Mouse (Mus musculus): ENCODE results near the gene Pigu. TPM values are rescaled to one million over a fixed set of nuclear protein-coding genes. Genes with fewer than 3 reads are reported as not detected.

Pigu gene
- polyA plus RNA-seq, 1 experiment from 2014 or later, result 41.0 TPM

DNA sequence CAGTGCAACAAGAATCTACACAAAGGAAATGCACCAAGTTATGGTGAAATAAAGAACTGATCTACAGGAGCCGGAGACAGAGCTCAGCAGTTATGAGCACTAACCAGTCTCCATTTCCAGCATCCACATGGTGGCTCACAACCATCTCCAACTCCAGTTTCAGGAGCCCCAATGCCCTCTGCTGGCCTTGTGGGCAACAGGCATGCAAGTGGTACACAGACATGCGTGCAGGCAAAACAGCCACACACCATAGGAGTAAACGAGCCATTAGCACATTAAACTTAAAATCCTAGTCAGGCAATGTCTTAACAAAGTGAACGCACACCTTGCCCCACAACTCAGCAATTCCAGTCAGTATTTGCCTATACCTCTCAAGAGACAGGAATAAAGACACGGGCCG is 85.3 kb downstream of the Pigu start:
- no peaks in the 10 kb centered on the region for H3K27me3 ChIP-seq
- no peak overlapping the region for H3K4me2 ChIP-seq
- H3K4me3 ChIP-seq (replicated peaks), result no peak overlapping the region
- ATAC-seq (ENCODE audit: insufficient number of reproducible peaks, insufficient read depth, low FRiP score, low TSS enrichment, low read depth), result no peak
- H3K36me3 ChIP-seq, result no peaks in the 10 kb centered on the region
- no peaks in the 10 kb centered on the region for H3K9me3 ChIP-seq
- 79% methylated on average over 6 of the region's 6 CpGs for WGBS
- no peak overlapping the region for H3K9ac ChIP-seq (replicated peaks)
- no peak overlapping the region for H3K27ac ChIP-seq
- peaks cover 8% of the 10 kb centered on the region for H3K4me1 ChIP-seq (replicated peaks)

DNA sequence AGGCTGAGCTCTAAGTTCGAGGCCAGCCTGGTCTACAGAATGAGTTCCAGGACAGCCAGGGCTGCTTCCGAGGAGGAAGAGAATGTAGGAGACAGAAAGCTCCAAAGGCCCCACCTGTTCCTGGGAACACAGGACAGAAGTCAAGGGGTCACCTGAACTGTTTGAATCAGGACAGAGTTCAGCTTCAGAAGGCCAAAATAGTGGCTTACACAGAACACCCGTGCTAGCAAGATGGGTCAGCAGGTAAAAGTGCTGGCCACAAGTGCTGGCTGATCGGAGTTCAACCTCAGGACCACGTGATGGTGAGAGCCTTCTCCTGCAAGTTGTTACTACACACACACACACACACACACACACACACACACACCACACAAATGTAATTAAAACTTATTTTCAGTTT is 90.3 kb downstream of the Pigu start:
- no peak overlapping the region for H3K27ac ChIP-seq
- no peaks in the 10 kb centered on the region for H3K36me3 ChIP-seq
- H3K4me3 ChIP-seq (replicated peaks), result no peak overlapping the region
- no peaks in the 10 kb centered on the region for H3K4me1 ChIP-seq (replicated peaks)
- ATAC-seq (ENCODE audit: insufficient number of reproducible peaks, insufficient read depth, low FRiP score, low TSS enrichment, low read depth), result no peak
- WGBS, result 81% methylated on average over 5 of the region's 5 CpGs
- no peaks in the 10 kb centered on the region for H3K27me3 ChIP-seq
- no peaks in the 10 kb centered on the region for H3K9me3 ChIP-seq
- no peak overlapping the region for H3K4me2 ChIP-seq
- no peak overlapping the region for H3K9ac ChIP-seq (replicated peaks)

GRCm38 (mm10) chr2:155265526-155265925 is 91.7 kb downstream of the Pigu start:
- Histone ChIP-seq H3K9ac (replicated peaks) (no peak overlapping the region), H3K4me2 (no peak overlapping the region), H3K9me3 (no peaks in the 10 kb centered on the region), H3K4me3 (replicated peaks) (no peak overlapping the region), H3K27ac (no peak overlapping the region), H3K4me1 (replicated peaks) (no peaks in the 10 kb centered on the region), H3K27me3 (no peaks in the 10 kb centered on the region), H3K36me3 (no peaks in the 10 kb centered on the region)
- 74% methylated on average over 6 of the region's 6 CpGs for WGBS
- ATAC-seq (ENCODE audit: insufficient number of reproducible peaks, insufficient read depth, low FRiP score, low TSS enrichment, low read depth), result no peak

DNA sequence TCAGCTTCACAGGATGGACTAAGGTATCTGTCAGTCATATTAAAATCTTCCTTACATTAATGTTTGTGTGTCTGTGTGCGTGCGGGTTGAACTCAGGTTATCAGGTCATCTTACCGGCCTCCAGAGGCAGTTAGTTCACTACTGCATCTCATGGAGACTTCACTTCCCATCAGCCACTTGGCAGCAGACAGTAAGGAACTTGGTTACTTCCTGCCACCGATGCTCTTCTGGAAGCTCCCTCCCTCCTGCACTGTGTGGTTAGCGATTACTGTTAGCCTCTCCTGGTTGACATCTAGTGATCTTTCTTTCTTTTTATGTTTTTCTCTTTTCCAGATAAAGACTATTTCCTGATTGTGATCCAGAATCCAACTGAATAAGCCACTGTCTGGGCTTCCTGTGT is 107.6 kb downstream of the Pigu start:
- no peak for ATAC-seq (ENCODE audit: insufficient number of reproducible peaks, insufficient read depth, low FRiP score, low TSS enrichment, low read depth)
- WGBS, result 97% methylated on average over 5 of the region's 5 CpGs

GRCm38 (mm10) chr2:155248718-155249117 is 108.5 kb downstream of the Pigu start:
- H3K4me1 ChIP-seq (replicated peaks), result no peaks in the 10 kb centered on the region
- WGBS, result 72% methylated on average over 2 of the region's 2 CpGs
- H3K36me3 ChIP-seq, result peaks cover 81% of the 10 kb centered on the region
- H3K9me3 ChIP-seq, result no peaks in the 10 kb centered on the region
- no peak overlapping the region for H3K9ac ChIP-seq (replicated peaks)
- no peak overlapping the region for H3K27ac ChIP-seq
- H3K4me3 ChIP-seq (replicated peaks), result no peak overlapping the region
- no peak overlapping the region for H3K4me2 ChIP-seq
- ATAC-seq (ENCODE audit: insufficient number of reproducible peaks, insufficient read depth, low FRiP score, low TSS enrichment, low read depth), result no peak
- no peaks in the 10 kb centered on the region for H3K27me3 ChIP-seq

More for the DNA sequence above, 107.6 kb downstream of the Pigu start:
- no peak overlapping the region for H3K4me2 ChIP-seq
- H3K27me3 ChIP-seq, result no peaks in the 10 kb centered on the region
- H3K4me1 ChIP-seq (replicated peaks), result no peaks in the 10 kb centered on the region
- peaks cover 73% of the 10 kb centered on the region for H3K36me3 ChIP-seq
- no peak overlapping the region for H3K9ac ChIP-seq (replicated peaks)
- H3K9me3 ChIP-seq, result no peaks in the 10 kb centered on the region
- H3K4me3 ChIP-seq (replicated peaks), result no peak overlapping the region
- no peak overlapping the region for H3K27ac ChIP-seq

DNA sequence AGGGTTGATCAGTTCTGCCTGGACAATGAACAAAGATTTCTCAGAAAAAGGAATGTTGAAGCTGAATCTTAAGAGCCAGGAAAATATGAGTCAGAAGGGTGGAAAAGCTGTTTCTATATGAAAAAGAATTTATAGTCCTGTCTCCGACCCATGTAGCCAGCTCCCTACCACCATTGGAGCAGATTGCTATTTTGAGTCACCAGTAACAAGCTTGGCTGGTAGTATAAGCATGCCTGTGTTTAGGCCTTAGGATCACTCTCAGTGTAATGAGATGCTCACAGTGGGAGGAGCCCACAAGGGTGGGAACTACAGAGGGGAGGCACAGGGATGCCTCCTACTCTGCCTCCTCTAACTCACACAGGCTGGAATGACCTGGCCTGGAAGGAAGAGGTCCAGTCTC is 109.0 kb downstream of the Pigu start:
- ATAC-seq (ENCODE audit: insufficient number of reproducible peaks, insufficient read depth, low FRiP score, low TSS enrichment, low read depth), result no peak
- WGBS, result 95% methylated on average over 1 of the region's 1 CpGs
- no peaks in the 10 kb centered on the region for H3K9me3 ChIP-seq
- H3K27me3 ChIP-seq, result no peaks in the 10 kb centered on the region
- peaks cover 87% of the 10 kb centered on the region for H3K36me3 ChIP-seq
- no peak overlapping the region for H3K4me2 ChIP-seq
- no peak overlapping the region for H3K9ac ChIP-seq (replicated peaks)
- H3K27ac ChIP-seq, result no peak overlapping the region
- no peak overlapping the region for H3K4me3 ChIP-seq (replicated peaks)
- H3K4me1 ChIP-seq (replicated peaks), result no peaks in the 10 kb centered on the region

DNA sequence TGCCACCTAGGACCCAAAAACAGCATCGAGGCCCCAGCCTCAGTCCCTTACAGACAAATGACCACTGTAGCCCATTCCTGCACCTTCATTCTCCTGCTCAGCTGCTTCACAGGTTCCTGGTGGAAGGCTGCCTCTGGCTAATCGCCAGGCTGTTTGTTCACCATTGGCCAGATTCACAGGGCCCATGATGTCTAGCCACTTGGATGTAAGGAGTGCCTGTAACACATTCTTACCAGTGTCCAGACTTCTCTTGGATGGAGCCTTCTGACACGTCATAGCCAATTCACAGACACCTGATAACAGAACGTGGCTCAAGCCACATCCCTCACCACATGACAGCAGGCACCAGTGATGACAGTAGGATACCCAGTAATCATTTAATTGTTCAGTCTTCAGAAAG is 111.0 kb downstream of the Pigu start:
- Histone ChIP-seq H3K36me3 (peaks cover 94% of the 10 kb centered on the region), H3K4me2 (no peak overlapping the region), H3K9me3 (no peaks in the 10 kb centered on the region), H3K27me3 (no peaks in the 10 kb centered on the region), H3K4me3 (replicated peaks) (no peak overlapping the region), H3K27ac (no peak overlapping the region), H3K4me1 (replicated peaks) (no peaks in the 10 kb centered on the region), H3K9ac (replicated peaks) (no peak overlapping the region)
- ATAC-seq (ENCODE audit: insufficient number of reproducible peaks, insufficient read depth, low FRiP score, low TSS enrichment, low read depth), result no peak
- WGBS, result 96% methylated on average over 4 of the region's 4 CpGs

GRCm38 (mm10) chr2:155242296-155242855 is 114.9 kb downstream of the Pigu start:
- Histone ChIP-seq H3K36me3 (peaks cover 62% of the 10 kb centered on the region), H3K4me3 (replicated peaks) (no peak overlapping the region), H3K4me2 (no peak overlapping the region), H3K9me3 (no peaks in the 10 kb centered on the region), H3K9ac (replicated peaks) (no peak overlapping the region), H3K27me3 (no peaks in the 10 kb centered on the region), H3K4me1 (replicated peaks) (peaks cover 11% of the 10 kb centered on the region), H3K27ac (no peak overlapping the region)
- no peak for ATAC-seq (ENCODE audit: insufficient number of reproducible peaks, insufficient read depth, low FRiP score, low TSS enrichment, low read depth)
- WGBS, result 91% methylated on average over 7 of the region's 7 CpGs

DNA sequence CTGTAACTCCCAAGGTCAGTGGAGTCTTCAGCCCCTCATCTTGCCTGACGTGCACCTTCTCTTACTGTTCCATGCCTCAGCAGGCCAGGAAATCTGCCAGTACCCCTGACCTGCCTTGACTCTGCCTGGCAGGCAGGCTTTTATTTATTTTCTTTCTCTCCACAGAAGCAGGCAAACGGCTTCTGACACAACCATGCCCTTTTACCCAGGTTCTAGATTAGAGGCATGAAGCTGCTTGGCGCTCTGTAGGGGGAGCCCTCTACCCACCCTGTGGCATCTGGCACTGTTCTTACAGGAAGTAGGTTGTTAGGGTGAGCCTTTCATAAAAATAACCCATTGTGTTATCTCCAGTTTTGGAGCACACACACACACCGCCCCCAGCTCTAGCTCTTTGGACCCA is 116.3 kb downstream of the Pigu start:
- no peak overlapping the region for H3K27ac ChIP-seq
- WGBS, result 79% methylated on average over 4 of the region's 4 CpGs

GRCm38 (mm10) chr2:155237276-155237675 is 120.0 kb downstream of the Pigu start:
- H3K27ac ChIP-seq, result no peak overlapping the region
- ATAC-seq (ENCODE audit: insufficient number of reproducible peaks, insufficient read depth, low FRiP score, low TSS enrichment, low read depth), result no peak
- H3K4me2 ChIP-seq, result peak overlapping the region; percentile 92
- H3K27me3 ChIP-seq, result no peaks in the 10 kb centered on the region
- H3K9me3 ChIP-seq, result no peaks in the 10 kb centered on the region
- peaks cover 13% of the 10 kb centered on the region; the same call in 1 of the 2 replicates for H3K36me3 ChIP-seq
- H3K9ac ChIP-seq (replicated peaks), result peak overlapping the region; percentile 89
- peaks cover 17% of the 10 kb centered on the region for H3K4me1 ChIP-seq (replicated peaks)
- peak overlapping the region; percentile 91 for H3K4me3 ChIP-seq (replicated peaks)
- 21% methylated on average over 4 of the region's 4 CpGs for WGBS

More for the DNA sequence above, 116.3 kb downstream of the Pigu start:
- Histone ChIP-seq H3K9me3 (no peaks in the 10 kb centered on the region), H3K4me3 (replicated peaks) (no peak overlapping the region), H3K4me1 (replicated peaks) (peaks cover 14% of the 10 kb centered on the region), H3K36me3 (peaks cover 49% of the 10 kb centered on the region), H3K4me2 (no peak overlapping the region), H3K9ac (replicated peaks) (no peak overlapping the region), H3K27me3 (no peaks in the 10 kb centered on the region)
- no peak for ATAC-seq (ENCODE audit: insufficient number of reproducible peaks, insufficient read depth, low FRiP score, low TSS enrichment, low read depth)

GRCm38 (mm10) chr2:155236362-155236992 is 120.8 kb downstream of the Pigu start, which contains the start of gene Dynlrb1:
Dynlrb1 (plus strand) TSS chr2:155236533.
- Histone ChIP-seq H3K4me3 (replicated peaks) (peak within 1 kb of the TSS; percentile 91), H3K9me3 (no peaks in the 10 kb centered on the region), H3K4me2 (peak within 1 kb of the TSS; percentile 92), H3K36me3 (peaks cover 10% of the 10 kb centered on the region; the same call in 1 of the 2 replicates), H3K27ac (peak within 1 kb of the TSS; percentile 88), H3K27me3 (no peaks in the 10 kb centered on the region), H3K4me1 (replicated peaks) (peaks cover 17% of the 10 kb centered on the region), H3K9ac (replicated peaks) (peak within 1 kb of the TSS; percentile 89)
- WGBS, result under 1% methylated on average over 50 of the region's 50 CpGs
- ATAC-seq (ENCODE audit: insufficient number of reproducible peaks, insufficient read depth, low FRiP score, low TSS enrichment, low read depth), result peak; percentile 99

Data from limb, embryonic 12.5 days (tissue).